Mouse (Mus musculus): Measurements from ENCODE around the gene Hoxc10.

Gene Hoxc10

GRCm38 (mm10) chr15:102945185-102946077, 21.2 kb upstream of the Hoxc10 start:
- DNase-seq (ENCODE audit: low spot score): no peak

GRCm38 (mm10) chr15:102947276-102947675, 19.3 kb upstream of the Hoxc10 start:
- no peak for DNase-seq (ENCODE audit: low spot score)

DNA sequence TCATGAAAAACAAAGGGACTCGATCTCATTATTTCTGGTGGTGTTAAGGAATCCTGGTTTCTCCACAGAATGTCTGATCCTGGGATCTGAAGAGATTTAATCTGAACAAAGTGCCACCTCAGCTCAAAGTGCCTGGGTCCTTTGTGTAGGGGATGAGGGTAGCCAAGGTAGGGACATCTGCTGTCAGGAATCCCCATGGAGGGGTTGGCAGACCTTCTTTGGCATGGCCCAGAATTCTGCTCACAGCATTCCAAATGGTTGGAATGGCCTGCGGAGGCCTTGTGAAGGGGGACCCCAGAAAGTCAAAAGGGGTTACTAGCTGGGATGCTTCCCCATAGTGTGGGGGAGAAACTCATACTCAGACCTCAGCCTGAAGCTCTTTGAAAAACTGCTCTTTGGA, 17.8 kb upstream of the Hoxc10 start:
- no peak for DNase-seq (ENCODE audit: low spot score)

- DNase-seq (ENCODE audit: low spot score): no peak
These were observed 16.9 kb upstream of the Hoxc10 start for GRCm38 (mm10) chr15:102949696-102950095.

DNA sequence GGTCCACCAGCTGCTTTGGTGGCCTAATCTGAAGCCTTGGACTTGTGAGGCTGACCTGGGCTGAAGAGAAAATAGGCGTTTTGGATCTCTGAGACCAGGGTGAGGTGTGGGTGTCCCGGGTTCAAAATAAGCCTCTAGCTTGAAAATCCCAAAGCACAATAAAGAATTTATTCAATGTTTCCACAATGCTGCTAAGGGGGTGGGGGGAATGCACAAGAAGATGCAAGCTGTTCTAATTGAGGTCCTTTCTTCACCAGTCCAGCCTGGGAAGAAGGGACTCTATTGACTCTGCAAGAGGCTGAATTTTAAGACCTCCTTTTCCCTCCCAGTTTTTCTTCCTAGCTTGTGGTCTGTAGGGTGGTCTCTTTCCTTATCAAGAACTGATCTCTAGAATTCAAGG, 15.7 kb upstream of the Hoxc10 start:
- no peak for DNase-seq (ENCODE audit: low spot score)

DNA sequence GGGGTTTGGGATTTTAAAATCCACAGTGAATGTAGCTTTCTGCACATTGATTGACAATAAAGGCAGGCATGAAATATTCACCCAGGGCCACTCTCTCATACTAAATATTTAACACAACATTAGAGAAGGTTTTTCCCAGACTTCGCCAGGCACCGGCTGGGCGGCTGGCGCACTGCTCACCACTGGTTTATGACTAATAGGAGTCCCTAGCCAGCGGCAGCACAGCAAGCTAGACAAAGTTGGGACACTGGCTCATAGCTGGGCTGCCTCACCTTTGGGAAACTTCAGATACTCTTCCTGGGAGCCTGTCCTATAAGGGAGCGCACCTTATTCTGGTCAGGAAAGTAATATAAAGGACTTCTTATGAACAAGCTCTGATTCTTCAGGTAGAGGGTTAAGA, 13.0 kb upstream of the Hoxc10 start:
- DNase-seq (ENCODE audit: low spot score): no peak

GRCm38 (mm10) chr15:102954192-102955006, 12.2 kb upstream of the Hoxc10 start, which contains the start of gene Hoxc11:
Gene Hoxc11, plus strand, starts transcription at chr15:102954427.
- DNase-seq (ENCODE audit: low spot score): no peak

DNA sequence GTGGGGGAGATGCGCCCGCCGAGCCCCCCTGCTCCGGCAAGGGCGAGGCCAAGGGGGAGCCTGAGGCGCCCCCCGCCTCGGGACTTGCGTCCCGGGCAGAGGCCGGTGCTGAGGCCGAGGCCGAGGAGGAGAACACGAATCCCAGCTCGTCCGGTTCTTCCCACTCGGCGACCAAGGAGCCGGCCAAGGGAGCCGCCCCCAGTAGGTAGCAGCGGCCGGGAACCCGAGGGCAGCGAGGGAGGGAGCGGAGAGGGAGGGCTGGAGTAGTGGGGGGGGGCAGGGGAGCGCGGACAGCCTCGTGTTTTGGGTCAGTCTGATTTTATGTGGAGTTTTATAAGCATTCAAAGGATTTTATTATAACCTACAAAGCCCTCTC, 11.6 kb upstream of the Hoxc10 start:
- DNase-seq (ENCODE audit: low spot score): no peak

- no peak for DNase-seq (ENCODE audit: low spot score)
These were observed 10.6 kb upstream of the Hoxc10 start for GRCm38 (mm10) chr15:102955833-102956640.

- DNase-seq (ENCODE audit: low spot score): no peak
These were observed 9.7 kb upstream of the Hoxc10 start for GRCm38 (mm10) chr15:102956906-102957305.

GRCm38 (mm10) chr15:102959663-102960191, 6.9 kb upstream of the Hoxc10 start:
- DNase-seq (ENCODE audit: low spot score): no peak

DNA sequence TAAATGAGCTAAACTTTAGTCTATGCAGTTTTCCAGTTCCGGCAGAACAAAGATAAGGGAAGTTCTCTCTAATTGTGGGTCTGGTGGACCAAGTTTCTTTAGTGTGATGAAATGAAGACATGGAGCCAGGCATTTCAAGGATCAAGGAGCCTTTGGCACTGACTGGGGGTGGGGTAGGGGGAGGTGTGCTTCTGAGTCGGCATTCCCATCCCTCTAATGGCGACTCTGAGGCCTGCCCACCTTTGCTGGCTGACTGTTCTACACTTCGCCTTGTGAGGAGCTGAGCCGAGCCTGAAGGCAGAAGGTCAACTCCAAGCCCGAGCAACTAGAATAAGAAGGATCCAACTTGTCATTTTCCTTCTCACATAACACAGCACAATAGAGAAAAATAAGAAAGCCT, 4.9 kb upstream of the Hoxc10 start:
- DNase-seq (ENCODE audit: low spot score): no peak

DNA sequence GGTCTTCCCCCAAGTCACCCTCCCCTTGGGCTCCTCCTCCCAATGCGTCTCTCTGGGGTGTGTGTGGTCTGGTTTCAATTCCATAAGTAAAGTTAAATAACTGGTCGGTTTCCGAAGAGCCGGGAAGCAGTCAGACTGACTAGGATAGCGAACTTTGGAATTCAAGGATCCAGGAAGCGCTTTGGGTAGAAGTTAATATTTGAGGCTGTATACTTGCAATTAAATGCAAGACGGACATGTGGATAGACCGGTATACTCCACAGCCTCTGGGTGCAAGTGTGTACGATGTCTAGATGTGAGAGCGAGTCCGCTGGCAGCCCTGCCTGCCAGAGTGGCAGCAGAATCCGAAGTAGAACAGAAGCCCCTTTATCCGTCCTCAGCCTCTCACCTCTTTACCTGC, 4.1 kb upstream of the Hoxc10 start:
- DNase-seq (ENCODE audit: low spot score): no peak

- no peak for DNase-seq (ENCODE audit: low spot score)
These were observed 3.3 kb upstream of the Hoxc10 start for GRCm38 (mm10) chr15:102963259-102963658.

GRCm38 (mm10) chr15:102963671-102964640, 2.6 kb upstream of the Hoxc10 start:
- DNase-seq (ENCODE audit: low spot score): no peak

- DNase-seq (ENCODE audit: low spot score): no peak
These were observed 1.3 kb upstream of the Hoxc10 start for GRCm38 (mm10) chr15:102965003-102965891.

DNA sequence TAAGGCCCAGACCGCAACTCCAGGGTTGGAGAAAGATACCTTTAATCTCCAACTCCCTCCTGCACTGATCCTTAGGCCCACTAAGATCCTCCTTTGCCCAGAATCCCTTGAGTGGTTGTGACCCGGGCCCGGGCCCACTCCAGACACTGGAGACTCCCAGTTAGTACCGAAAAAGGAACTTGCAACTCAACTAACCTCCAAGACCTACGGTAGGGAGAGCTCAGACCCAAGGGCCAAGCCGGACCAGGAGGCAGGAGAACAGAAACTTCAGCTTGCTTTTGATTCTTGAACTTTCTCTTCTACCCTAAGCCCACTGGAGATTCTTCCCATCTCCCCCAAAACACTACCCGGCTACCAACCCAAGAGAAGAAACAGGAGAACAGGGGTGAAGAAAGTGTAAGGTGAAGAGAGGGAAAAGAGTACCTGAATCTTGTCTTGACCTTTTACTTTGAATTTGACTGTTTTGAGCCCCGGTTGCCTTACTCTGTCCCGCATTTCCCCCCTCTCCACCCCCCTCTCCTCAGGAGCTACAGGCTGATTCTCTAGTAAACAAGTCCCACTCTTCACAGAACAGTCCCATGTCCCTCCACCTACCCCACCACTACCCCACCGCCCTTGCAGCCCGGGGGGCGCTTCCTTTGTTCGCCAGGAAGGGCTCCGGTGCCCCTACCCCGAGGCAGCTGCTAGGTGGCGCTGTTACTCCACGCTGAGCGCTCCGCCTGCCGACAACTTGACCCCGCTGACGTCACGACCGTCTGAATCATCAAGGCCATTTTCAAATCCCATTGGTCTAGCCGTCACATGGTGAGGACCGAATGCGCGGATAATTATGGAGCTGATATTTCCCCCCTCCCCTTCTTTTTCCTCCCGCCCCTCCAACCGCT, 462 bp upstream of the Hoxc10 start:
- DNase-seq (ENCODE audit: low spot score): peak; percentile 75

DNA sequence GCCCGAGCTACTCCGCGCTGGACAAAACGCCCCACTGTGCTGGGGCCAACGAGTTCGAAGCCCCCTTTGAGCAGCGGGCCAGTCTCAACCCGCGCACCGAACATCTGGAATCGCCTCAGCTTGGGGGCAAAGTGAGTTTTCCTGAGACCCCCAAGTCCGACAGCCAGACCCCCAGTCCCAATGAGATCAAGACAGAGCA, 615 bp downstream of the Hoxc10 start, which contains the start of gene Hoxc5:
Gene Hoxc5 (plus strand): TSS at position 132 of the 199 bp plus-strand sequence.
- DNase-seq (ENCODE audit: low spot score): no peak
